In genomic region chr11:50767039-50767438, GRCm38 (mm10) we compare ENCODE assay signal across 9 mouse cellular contexts.
DNase-seq lines count a peak whose midpoint lies in the region; ATAC-seq and TF ChIP-seq lines count a peak whose summit lies in the region.
"Had no signal": no experiment of that assay in that cellular context is flagged by ENCODE, and none has a peak within 500 bp of the region (broad histone marks: within the 10 kb centered on the region; RNA-seq: fewer than 3 reads in every experiment).

No protein-coding gene starts in this region.

- no peak for TF ChIP-seq POLR2A in CH12.LX (IDR thresholded peaks at IDR 0.05; ENCODE audit: low read depth, low read length)

- H3K4me2 ChIP-seq in CH12.LX (ENCODE audit: insufficient read depth, low read depth, poor library complexity, severe bottlenecking): no peak overlapping the region
- no peak overlapping the region for H3K4me2 ChIP-seq in stomach, postnatal 0 days (replicated peaks; ENCODE audit: low read depth)
- H3K4me2 ChIP-seq: limb, embryonic 13.5 days had no signal

- peak; percentile 78 to 79 for TF ChIP-seq CTCF in CH12.LX (conservative IDR thresholded peaks at IDR 0.05 in 1 of 2, IDR thresholded peaks at IDR 0.05 in 1 of 2; ENCODE audit: low read depth in 2 of 2, low read length in 2 of 2)
- peak; percentile 71 for TF ChIP-seq CTCF in stomach, postnatal 0 days (IDR thresholded peaks at IDR 0.05; ENCODE audit: low read depth)

- TF ChIP-seq RAD21 in CH12.LX (IDR thresholded peaks at IDR 0.05; ENCODE audit: low read depth, low read length): peak; percentile 74

- H3K79me2 ChIP-seq in CH12.LX (replicated peaks; ENCODE audit: control insufficient read depth, extremely low read depth, insufficient read depth, poor library complexity, severe bottlenecking): no peaks in the 10 kb centered on the region

- in situ Hi-C loops in CH12.LX (cut with MboI; ENCODE audit: low pct_ligation_motif_present, low pct_unique_long_range_greater_than_20kb, low sequenced_read_pairs): loop anchor here (10.0 kb wide), 1 partner anchor 332 kb away; the partner anchor contains the start of gene Rufy1

- H3K27me3 ChIP-seq in CH12.LX (replicated peaks): peaks cover 82% of the 10 kb centered on the region
- no peaks in the 10 kb centered on the region for H3K27me3 ChIP-seq in limb, embryonic 10.5 days (ENCODE audit: low read depth, poor library complexity, severe bottlenecking)
- H3K27me3 ChIP-seq in stomach, postnatal 0 days (ENCODE audit: control insufficient read depth, insufficient read depth, low read length): no peaks in the 10 kb centered on the region
- H3K27me3 ChIP-seq: limb, embryonic 13.5 days had no signal

- H3K4me1 ChIP-seq in CH12.LX (ENCODE audit: control insufficient read depth in 1 of 2, insufficient read depth in 2 of 2): peaks cover 0 to 3% of the 10 kb centered on the region in 2 experiments; a peak in 2 of 4 replicates
- H3K4me1 ChIP-seq in limb, embryonic 10.5 days: peaks cover 9% of the 10 kb centered on the region; the same call in 1 of the 2 replicates
- H3K4me1 ChIP-seq in stomach, postnatal 0 days (replicated peaks; ENCODE audit: control insufficient read depth, insufficient read depth): no peaks in the 10 kb centered on the region

- H3K27ac ChIP-seq in CH12.LX (ENCODE audit: insufficient read depth, low read depth): no peak overlapping the region
- no peak overlapping the region for H3K27ac ChIP-seq in limb, embryonic 10.5 days
- H3K27ac ChIP-seq in stomach, postnatal 0 days (replicated peaks): no peak overlapping the region
- H3K27ac ChIP-seq: limb, embryonic 13.5 days had no signal

- peaks cover 4% of the 10 kb centered on the region for H3K9me3 ChIP-seq in CH12.LX (replicated peaks; ENCODE audit: low read length)
- H3K9me3 ChIP-seq in limb, embryonic 10.5 days (replicated peaks): no peaks in the 10 kb centered on the region
- no peaks in the 10 kb centered on the region for H3K9me3 ChIP-seq in stomach, postnatal 0 days (ENCODE audit: control insufficient read depth, low read length)

- peak; percentile 53 for DNase-seq in layer of hippocampus, adult 11-12 months (ENCODE audit: low spot score)
- no peak for DNase-seq in layer of hippocampus, adult 9-10 months (ENCODE audit: low spot score)
- DNase-seq in CH12.LX (ENCODE audit: extremely low read depth) (peak; percentile 56), NIH3T3 (ENCODE audit: low read depth) (peak; percentile 46)
- DNase-seq in cerebellum, postnatal 14 days: peak; percentile 71 to 81
- peak; percentile 52 for DNase-seq in limb, embryonic 10.5 days (ENCODE audit: low spot score)
- peak; percentile 43 for DNase-seq in stomach, postnatal 0 days (ENCODE audit: low spot score)
- no peak for DNase-seq in ovary, postnatal 14 days (ENCODE audit: low spot score)

- no peaks in the 10 kb centered on the region for H3K36me3 ChIP-seq in CH12.LX (replicated peaks in 1 of 2; ENCODE audit: control insufficient read depth in 1 of 2, insufficient read depth in 1 of 2, low read length in 1 of 2)
- H3K36me3 ChIP-seq in limb, embryonic 10.5 days: no peaks in the 10 kb centered on the region
- H3K36me3 ChIP-seq in stomach, postnatal 0 days (ENCODE audit: control insufficient read depth, insufficient read depth, low read length): no peaks in the 10 kb centered on the region
- H3K36me3 ChIP-seq: limb, embryonic 13.5 days had no signal

- 22% methylated on average over 4 of the region's 4 CpGs for WGBS in limb, embryonic 10.5 days
- WGBS in stomach, postnatal 0 days: 25% methylated on average over 4 of the region's 4 CpGs

- no peak for ATAC-seq in stomach, postnatal 0 days (ENCODE audit: low FRiP score, low TSS enrichment)

- no peak for TF ChIP-seq EP300 in CH12.LX (IDR thresholded peaks at IDR 0.05; ENCODE audit: low read length)
- TF ChIP-seq EP300 in stomach, postnatal 0 days (optimal IDR thresholded peaks at IDR 0.05): no peak

- H3K9ac ChIP-seq in CH12.LX (ENCODE audit: insufficient read depth, low read depth): no peak overlapping the region
- H3K9ac ChIP-seq in stomach, postnatal 0 days (ENCODE audit: low read length): no peak overlapping the region
- H3K9ac ChIP-seq: limb, embryonic 13.5 days had no signal

- dilution Hi-C loops in CH12.LX (cut with MboI; ENCODE audit: extremely low pct_ligation_motif_present, extremely low pct_unique_long_range_greater_than_20kb, low sequenced_read_pairs): no loop called here

- no peak overlapping the region for H3K4me3 ChIP-seq in CH12.LX (replicated peaks in 1 of 3; ENCODE audit: low read depth in 2 of 3, low read length in 2 of 3, poor library complexity in 1 of 3)
- no peak overlapping the region for H3K4me3 ChIP-seq in limb, embryonic 10.5 days
- no peak overlapping the region for H3K4me3 ChIP-seq in stomach, postnatal 0 days (ENCODE audit: low read depth, low read length)
- H3K4me3 ChIP-seq: limb, embryonic 13.5 days had no signal

TF ChIP-seq in CH12.LX, 34 proteins besides CTCF, POLR2A, EP300 and RAD21:
- TF ChIP-seq JUND (conservative IDR thresholded peaks at IDR 0.05; ENCODE audit: low read depth, low read length) (no peak), MXI1 (IDR thresholded peaks at IDR 0.05; ENCODE audit: low read depth, low read length) (no peak), HCFC1 (IDR thresholded peaks at IDR 0.05; ENCODE audit: low read depth, low read length) (no peak), SIN3A (IDR thresholded peaks at IDR 0.05; ENCODE audit: low read length) (no peak), SMC3 (IDR thresholded peaks at IDR 0.05; ENCODE audit: low read depth, low read length) (peak; percentile 62), MAFK (IDR thresholded peaks at IDR 0.05; ENCODE audit: insufficient replicate concordance, low read length) (no peak), NELFE (IDR thresholded peaks at IDR 0.05; ENCODE audit: low read depth, low read length) (peak; percentile 27; the same call in 1 of the 2 replicates), MAX (IDR thresholded peaks at IDR 0.05; ENCODE audit: low read length) (no peak)
TF ChIP-seq in CH12.LX: peak in this region for 2.

Comparison
In these comparisons a context has a peak if more than half of its experiments do, and no peak if none do; other contexts are left out.
1. DNase-seq: peak in layer of hippocampus, adult 11-12 months (single experiment), CH12.LX (single experiment), NIH3T3 (single experiment), cerebellum, postnatal 14 days (2 of 2), limb, embryonic 10.5 days (single experiment) and stomach, postnatal 0 days (single experiment); none in layer of hippocampus, adult 9-10 months (single experiment) and ovary, postnatal 14 days (single experiment).